Mouse (Mus musculus) myocyte (in vitro differentiated cells): ENCODE data around the gene Trpm4.

Experiments used
- CEBPB ChIP-seq: IDR thresholded peaks from 2 replicates; pipeline ENCODE4 v1.6.1; 2011; ENCODE audit warnings: mild to moderate bottlenecking, moderate library complexity; ENCODE audit not compliant: poor library complexity, insufficient read depth, severe bottlenecking
- E2F4 ChIP-seq: IDR thresholded peaks from one replicate; pipeline ENCODE4 v1.6.1; 2011; ENCODE audit warnings: mild to moderate bottlenecking, control low read depth, moderate library complexity; ENCODE audit not compliant: insufficient read depth
- MAX ChIP-seq: IDR thresholded peaks from one replicate; pipeline ENCODE4 v1.6.1; 2011; ENCODE audit warnings: low read depth, mild to moderate bottlenecking, control low read depth
- MYOD1 ChIP-seq, 3 experiments: IDR thresholded peaks; one replicate each; pipeline ENCODE4 v1.6.1; 2011; ENCODE audit warnings: control low read depth in 2 of 3, low read depth in 2 of 3, mild to moderate bottlenecking in 2 of 3, moderate library complexity in 1 of 3; ENCODE audit not compliant: insufficient read length in 2 of 3, control insufficient read depth in 1 of 3
- MYOG ChIP-seq, 3 experiments: IDR thresholded peaks; one replicate each; pipeline ENCODE4 v1.6.1; 2011; ENCODE audit warnings: control low read depth in 2 of 3, low read depth in 2 of 3, mild to moderate bottlenecking in 2 of 3; ENCODE audit not compliant: insufficient read length in 2 of 3, control insufficient read depth in 1 of 3, insufficient read depth in 1 of 3
- POLR2A ChIP-seq: IDR thresholded peaks from one replicate; pipeline ENCODE4 v1.6.1; 2011; ENCODE audit warnings: low read depth, mild to moderate bottlenecking, control low read depth, moderate library complexity; ENCODE audit not compliant: insufficient read length
- POLR2AphosphoS2 ChIP-seq: IDR thresholded peaks from one replicate; pipeline ENCODE4 v1.6.1; 2011; ENCODE audit warnings: low read depth, control low read depth; ENCODE audit not compliant: insufficient read length
- REST ChIP-seq: IDR thresholded peaks from one replicate; pipeline ENCODE4 v1.6.1; 2011; ENCODE audit warnings: mild to moderate bottlenecking, control low read depth, moderate library complexity; ENCODE audit not compliant: insufficient read depth, insufficient read length
- TCF12 ChIP-seq: IDR thresholded peaks from one replicate; pipeline ENCODE4 v1.6.1; 2011; ENCODE audit warnings: mild to moderate bottlenecking, control low read depth; ENCODE audit not compliant: poor library complexity, insufficient read depth, severe bottlenecking
- USF1 ChIP-seq: IDR thresholded peaks from one replicate; pipeline ENCODE4 v1.6.1; 2011; ENCODE audit warnings: low read depth, mild to moderate bottlenecking, control low read depth, moderate library complexity

GRCm38 (mm10) chr7:45370475-45371311, 37.1 kb upstream of the Trpm4 start, which contains the start of gene Lin7b:
- TF ChIP-seq MYOD1 (IDR thresholded peaks at IDR 0.05; ENCODE audit: control insufficient read depth in 1 of 3, insufficient read length in 2 of 3, low read depth in 2 of 3) (no peak), TCF12 (no peak), USF1 (no peak), POLR2A (peak; percentile 19), E2F4 (no peak), CEBPB (no peak), MAX (no peak), POLR2AphosphoS2 (peak; percentile 84), REST (no peak), MYOG (IDR thresholded peaks at IDR 0.05; ENCODE audit: control insufficient read depth in 1 of 3, insufficient read depth in 1 of 3, insufficient read length in 2 of 3, low read depth in 2 of 3) (no peak)
